Mouse (Mus musculus) embryonic facial prominence, embryonic 14.5 days (tissue): Measurements from ENCODE around the gene Ccdc54. TPM values are rescaled to one million over a fixed set of nuclear protein-coding genes. Genes with fewer than 3 reads are reported as not detected.

Source experiments
- ATAC-seq: fragments of 200-750 bp; cut with Nextera tagmentation; 2 replicates; pipeline ENCODE4 v1.8.0; 2017; ENCODE audit warnings: low read depth, moderate number of reproducible peaks, moderate TSS enrichment
- DNase-seq: peaks from one replicate; pipeline ENCODE4 v3.0.0-alpha.2; 2015; ENCODE audit warnings: low spot score
- H3K27ac ChIP-seq: fragments of 300-500 bp; sonication (generic); replicated peaks from 2 replicates; pipeline ENCODE4 v1.5.1; 2014; ENCODE audit warnings: low read depth, mild to moderate bottlenecking, low read length, moderate library complexity
- H3K27me3 ChIP-seq: fragments of 300-500 bp; sonication (generic); replicated peaks from 2 replicates; pipeline ENCODE4 v1.6.1; 2014; ENCODE audit warnings: low read length; ENCODE audit not compliant: control insufficient read depth, insufficient read depth
- H3K36me3 ChIP-seq: fragments of 300-500 bp; sonication (generic); 2 replicates; pipeline ENCODE4 v1.6.1; 2014; ENCODE audit warnings: low read length, mixed read lengths; ENCODE audit not compliant: control insufficient read depth, insufficient read depth
- H3K4me1 ChIP-seq: fragments of 300-500 bp; sonication (generic); 2 replicates; pipeline ENCODE4 v1.6.1; 2014; ENCODE audit warnings: antibody characterized with exemption, low read length; ENCODE audit not compliant: control insufficient read depth, insufficient read depth
- H3K4me2 ChIP-seq: fragments of 300-500 bp; sonication (generic); 2 replicates; pipeline ENCODE4 v1.6.1; 2014; ENCODE audit warnings: low read depth, mild to moderate bottlenecking, low read length, moderate library complexity, mixed read lengths
- H3K4me3 ChIP-seq: fragments of 300-500 bp; sonication (generic); 2 replicates; pipeline ENCODE4 v1.5.1; 2014; ENCODE audit warnings: low read depth, mild to moderate bottlenecking, low read length
- H3K9ac ChIP-seq: fragments of 300-500 bp; sonication (generic); 2 replicates; pipeline ENCODE4 v1.6.1; 2014; ENCODE audit warnings: low read depth, mild to moderate bottlenecking, low read length, moderate library complexity, mixed read lengths
- H3K9me3 ChIP-seq: fragments of 300-500 bp; sonication (generic); 2 replicates; pipeline ENCODE4 v1.6.1; 2016; ENCODE audit warnings: low read length; ENCODE audit not compliant: control insufficient read depth
- WGBS: fragments of 180-500 bp; shearing (Covaris S2); extraction: QIAGEN DNeasy Blood & Tissue Kit; methylation state at CpG from one replicate; pipeline ENCODE4 v1.1.7; 2014; 5-methylcytosine and 5-hydroxymethylcytosine counted together
- polyA plus RNA-seq: library from polyadenylated mRNA; unstranded; fragments of >200 nt; fragmentation: Nextera tagmentation; extraction: Ambion mirVana; gene quantifications from 2 replicates; pipeline ENCODE4 v1.2.1, GENCODE M21; 2014

Ccdc54 gene
- polyA plus RNA-seq, 1 experiment from 2014 or later = not detected

DNA sequence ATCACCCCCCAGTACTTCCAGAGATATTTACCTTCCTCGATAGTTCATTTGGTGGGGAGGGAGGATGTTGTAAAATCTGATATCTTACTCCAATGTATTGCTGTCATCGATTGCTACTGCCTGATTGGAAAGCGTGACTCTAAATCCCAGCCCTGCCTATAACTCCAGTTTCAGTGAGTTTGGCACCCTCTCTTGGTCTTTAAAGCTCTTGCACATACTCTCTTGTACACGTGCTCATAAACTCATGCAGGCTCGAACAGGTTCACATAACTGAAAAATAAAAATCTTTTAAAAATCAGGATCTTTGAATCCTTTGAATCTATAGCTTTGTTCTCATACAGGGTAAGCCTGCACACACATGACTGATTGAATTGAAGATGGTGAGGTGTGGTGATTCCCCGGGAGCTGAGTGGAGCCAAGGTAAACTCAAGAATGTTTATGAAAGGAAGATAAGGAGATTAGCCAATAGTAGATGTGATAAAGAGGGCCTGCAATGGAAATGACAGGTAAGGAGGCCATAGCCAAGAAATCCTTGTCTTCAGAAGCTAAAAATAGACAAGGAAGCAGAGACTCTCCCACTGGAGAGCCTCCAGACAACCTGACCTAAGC is 31.7 kb downstream of the Ccdc54 start:
- DNase-seq = peak; percentile 6
- H3K27me3 ChIP-seq = no peaks in the 10 kb centered on the region
- no peak overlapping the region for H3K4me3 ChIP-seq
- WGBS = 74% methylated on average over 6 of the region's 6 CpGs
- H3K9me3 ChIP-seq = no peaks in the 10 kb centered on the region
- ATAC-seq = no peak
- H3K9ac ChIP-seq = no peak overlapping the region
- H3K36me3 ChIP-seq = no peaks in the 10 kb centered on the region
- no peak overlapping the region for H3K27ac ChIP-seq
- H3K4me2 ChIP-seq = no peak overlapping the region
- no peaks in the 10 kb centered on the region for H3K4me1 ChIP-seq

DNA sequence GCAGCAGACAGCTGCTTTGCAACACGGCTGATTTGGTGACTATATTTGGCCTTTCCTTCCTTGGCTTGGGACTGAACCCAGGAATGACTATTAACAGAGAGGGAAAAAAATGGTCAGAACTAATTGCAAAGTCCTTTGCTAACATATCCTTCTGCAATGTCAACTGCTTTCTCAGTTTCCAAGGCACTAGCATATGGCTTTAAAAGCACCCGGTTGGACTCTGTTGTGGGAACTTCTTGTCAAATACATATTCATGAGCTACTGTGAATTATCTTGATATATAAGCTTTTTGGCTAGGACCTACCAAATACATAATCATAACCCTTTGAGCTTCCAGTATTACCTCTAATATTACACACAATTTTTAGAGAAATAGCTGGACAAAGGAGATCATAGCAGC is 37.1 kb downstream of the Ccdc54 start:
- H3K9ac ChIP-seq = no peak overlapping the region
- WGBS = 68% methylated on average over 2 of the region's 2 CpGs
- no peak for DNase-seq

DNA sequence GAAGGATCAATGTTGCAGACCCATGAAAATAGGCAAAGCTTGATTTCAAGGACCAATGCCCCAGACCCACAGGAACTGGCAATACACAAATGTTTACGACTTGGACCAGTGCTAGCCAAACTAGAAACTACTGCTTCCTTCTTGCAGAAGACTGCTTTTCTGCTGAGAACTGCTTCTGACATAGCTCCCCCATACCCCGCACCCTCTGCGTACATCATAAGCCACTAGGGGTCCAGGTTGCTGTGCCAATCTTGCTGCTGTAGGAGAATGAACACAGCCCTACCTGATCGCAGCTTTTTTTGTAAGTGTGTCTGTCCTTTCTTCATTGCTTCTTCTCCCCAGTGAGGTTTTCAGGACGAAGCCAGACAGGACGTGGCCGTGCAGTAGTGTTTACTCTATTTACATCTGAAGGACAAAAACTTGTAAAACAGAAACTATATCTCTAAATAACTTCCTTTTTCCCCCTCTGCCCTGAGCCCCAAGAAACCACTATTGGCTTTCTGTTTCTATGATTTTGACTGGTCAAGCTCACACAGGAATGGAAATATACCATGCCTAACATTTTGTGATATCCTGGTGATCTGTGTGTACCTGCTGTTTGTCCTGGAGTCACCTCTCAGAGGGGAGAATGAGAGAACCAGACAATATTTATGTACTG is 39.0 kb downstream of the Ccdc54 start:
- Histone ChIP-seq H3K9me3 (no peaks in the 10 kb centered on the region), H3K4me3 (no peak overlapping the region), H3K27ac (no peak overlapping the region), H3K27me3 (no peaks in the 10 kb centered on the region), H3K36me3 (no peaks in the 10 kb centered on the region), H3K4me1 (no peaks in the 10 kb centered on the region), H3K4me2 (no peak overlapping the region), H3K9ac (no peak overlapping the region)
- 67% methylated on average over 7 of the region's 7 CpGs for WGBS
- no peak for DNase-seq
- no peak for ATAC-seq

More for the DNA sequence above, 37.1 kb downstream of the Ccdc54 start:
- Histone ChIP-seq H3K27ac (no peak overlapping the region), H3K9me3 (no peaks in the 10 kb centered on the region), H3K4me2 (no peak overlapping the region), H3K36me3 (no peaks in the 10 kb centered on the region), H3K27me3 (no peaks in the 10 kb centered on the region), H3K4me3 (no peak overlapping the region), H3K4me1 (no peaks in the 10 kb centered on the region)
- no peak for ATAC-seq

DNA sequence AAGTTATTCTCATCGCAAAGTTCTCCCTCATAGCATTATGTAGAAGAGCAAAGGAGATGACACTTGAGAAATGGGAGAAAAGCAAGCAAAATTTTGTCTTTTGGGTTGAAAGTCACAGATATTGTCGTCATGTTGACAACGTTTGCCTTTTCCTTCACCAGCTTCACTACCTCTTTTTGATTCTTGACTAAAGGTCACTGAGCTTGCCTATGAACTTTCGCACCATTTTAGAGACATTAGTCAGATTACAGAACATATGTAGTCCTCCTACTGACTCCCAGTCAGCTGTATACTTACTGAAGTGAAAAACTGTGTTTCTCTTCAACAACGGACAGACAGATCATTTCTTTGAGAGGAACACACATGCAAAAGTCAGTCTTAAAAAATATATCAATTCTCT is 40.0 kb downstream of the Ccdc54 start:
- no peak overlapping the region for H3K4me2 ChIP-seq
- no peaks in the 10 kb centered on the region for H3K4me1 ChIP-seq
- no peaks in the 10 kb centered on the region for H3K27me3 ChIP-seq
- no peak for ATAC-seq
- no peak for DNase-seq
- H3K9ac ChIP-seq = no peak overlapping the region
- 89% methylated on average over 5 of the region's 5 CpGs for WGBS
- no peaks in the 10 kb centered on the region for H3K9me3 ChIP-seq
- no peaks in the 10 kb centered on the region for H3K36me3 ChIP-seq
- H3K27ac ChIP-seq = no peak overlapping the region
- no peak overlapping the region for H3K4me3 ChIP-seq

DNA sequence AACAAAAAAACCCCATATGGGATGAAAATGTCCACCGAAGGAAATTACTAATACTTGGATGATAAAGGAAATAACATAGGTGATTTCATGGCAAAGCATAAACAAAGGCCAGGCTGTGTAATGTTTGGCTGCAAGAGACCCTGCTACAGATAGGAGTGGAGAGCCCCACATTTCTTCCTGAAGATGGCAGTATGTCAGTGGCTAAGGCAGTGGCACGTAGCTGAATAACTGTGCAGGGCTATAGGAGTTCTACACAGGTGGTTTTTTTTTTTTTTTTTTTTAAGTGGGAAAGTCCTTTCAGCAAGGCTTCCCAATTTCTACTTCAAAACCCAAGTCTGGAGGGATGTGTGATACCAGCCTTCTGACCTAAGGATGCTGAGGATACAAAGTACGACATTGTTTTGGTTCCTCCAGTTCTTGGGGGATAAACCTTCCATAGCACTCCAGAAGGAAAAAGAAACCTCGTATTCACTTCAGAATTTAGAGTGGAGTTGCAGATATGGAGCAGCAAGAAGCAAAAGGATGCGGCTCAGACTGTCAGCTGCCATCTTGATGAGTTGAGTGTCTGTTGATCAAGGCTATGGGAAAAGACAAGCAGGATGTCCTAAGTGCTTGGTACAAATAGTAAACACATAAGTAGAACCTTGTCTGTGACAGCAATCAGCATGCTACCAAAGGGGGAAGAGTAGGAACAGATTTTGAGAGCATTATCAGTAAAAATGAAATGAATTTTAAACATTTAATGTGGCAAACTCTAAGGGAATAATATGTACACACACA is 48.2 kb downstream of the Ccdc54 start:
- no peaks in the 10 kb centered on the region for H3K9me3 ChIP-seq
- no peak overlapping the region for H3K4me3 ChIP-seq
- no peaks in the 10 kb centered on the region for H3K36me3 ChIP-seq
- no peaks in the 10 kb centered on the region for H3K4me1 ChIP-seq
- H3K4me2 ChIP-seq = no peak overlapping the region
- DNase-seq (peak; percentile 49), ATAC-seq (peak; percentile 83; the same call in 1 of the 2 replicates)
- WGBS = 62% methylated on average over 5 of the region's 5 CpGs
- H3K27me3 ChIP-seq = no peaks in the 10 kb centered on the region
- H3K27ac ChIP-seq = no peak overlapping the region
- H3K9ac ChIP-seq = no peak overlapping the region

Other genes with a start within 250 kb of the Ccdc54 start
- 28.5 and 32.1 TPM in 2 replicates for gene Bbx, start 158.8 kb downstream of the Ccdc54 start, polyA plus RNA-seq